Mouse (Mus musculus) gonadal fat pad, adult 2 months (tissue): ENCODE results near the gene Babam2. TPM values are rescaled to one million over a fixed set of nuclear protein-coding genes. Genes with fewer than 3 reads are reported as not detected.

ENCODE experiments used
- DNase-seq: peaks from one replicate; pipeline ENCODE4 v3.0.0-alpha.2; 2012; ENCODE audit warnings: low read depth
- polyA plus RNA-seq: library from polyadenylated mRNA; depleted of rRNA; stranded (reverse); fragments of >200 nt; gene quantifications from 2 replicates; pipeline ENCODE4 v1.2.3, GENCODE M21; 2012

Babam2 gene
- polyA plus RNA-seq, 1 experiment = 49.9 TPM

DNA sequence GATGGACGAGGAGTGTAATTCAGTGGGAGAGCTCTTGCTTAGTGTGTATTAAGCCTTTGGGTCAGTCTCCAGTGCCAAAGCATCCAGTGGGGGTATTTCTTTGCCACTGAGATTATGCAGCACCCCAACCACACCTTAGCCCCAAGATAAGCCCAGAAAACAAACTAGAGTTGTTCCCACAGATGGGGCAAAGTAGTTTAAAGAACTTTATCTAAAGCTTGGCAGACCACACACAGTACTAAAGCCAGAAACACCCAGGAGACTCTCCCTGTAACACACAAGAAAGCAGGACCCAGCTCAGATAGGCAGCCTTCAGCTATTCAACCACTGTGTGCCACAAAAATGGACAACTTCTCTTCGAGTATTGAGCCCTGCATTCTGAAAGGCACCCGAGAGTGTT lies 376.6 kb downstream of the Babam2 start:
- DNase-seq = no peak

DNA sequence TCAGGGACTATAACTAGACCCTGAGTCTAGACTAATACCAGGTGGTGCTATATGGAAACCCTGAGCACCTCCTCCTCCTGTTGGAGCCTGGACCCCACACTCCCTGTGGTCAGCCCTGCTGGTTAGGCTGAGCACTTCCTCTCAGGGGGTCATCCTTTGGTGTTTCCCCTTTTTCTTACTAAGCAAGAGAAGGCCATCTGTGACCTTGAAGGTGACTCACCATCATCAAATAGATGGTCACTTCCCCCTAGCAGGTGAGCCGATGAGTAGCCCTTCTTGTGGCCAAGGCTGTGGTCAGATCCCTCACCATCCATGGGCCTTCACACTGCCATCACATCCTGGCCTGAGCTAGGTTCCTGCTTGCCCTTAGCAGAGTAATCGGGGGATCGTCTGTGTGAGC lies 379.7 kb downstream of the Babam2 start:
- DNase-seq = no peak

DNA sequence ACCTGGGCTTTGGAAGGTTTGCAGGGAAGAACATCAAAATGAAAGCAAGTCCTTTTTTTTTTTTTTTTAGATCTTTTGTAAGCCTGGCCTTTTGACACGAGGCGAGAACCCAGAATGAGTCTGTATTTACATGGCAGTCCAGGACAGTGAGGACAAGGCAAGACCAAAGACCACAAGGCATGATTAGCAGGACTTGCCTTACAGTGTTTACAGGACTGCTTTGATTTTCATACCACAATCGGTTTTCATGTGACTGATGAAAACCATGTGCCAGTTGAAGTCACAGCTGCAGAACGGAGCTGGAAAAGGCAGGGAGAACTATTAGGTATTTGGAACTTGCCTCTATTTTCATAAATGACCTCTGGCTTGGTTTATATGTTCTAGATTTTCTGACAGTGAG lies 381.5 kb downstream of the Babam2 start:
- DNase-seq = no peak

DNA sequence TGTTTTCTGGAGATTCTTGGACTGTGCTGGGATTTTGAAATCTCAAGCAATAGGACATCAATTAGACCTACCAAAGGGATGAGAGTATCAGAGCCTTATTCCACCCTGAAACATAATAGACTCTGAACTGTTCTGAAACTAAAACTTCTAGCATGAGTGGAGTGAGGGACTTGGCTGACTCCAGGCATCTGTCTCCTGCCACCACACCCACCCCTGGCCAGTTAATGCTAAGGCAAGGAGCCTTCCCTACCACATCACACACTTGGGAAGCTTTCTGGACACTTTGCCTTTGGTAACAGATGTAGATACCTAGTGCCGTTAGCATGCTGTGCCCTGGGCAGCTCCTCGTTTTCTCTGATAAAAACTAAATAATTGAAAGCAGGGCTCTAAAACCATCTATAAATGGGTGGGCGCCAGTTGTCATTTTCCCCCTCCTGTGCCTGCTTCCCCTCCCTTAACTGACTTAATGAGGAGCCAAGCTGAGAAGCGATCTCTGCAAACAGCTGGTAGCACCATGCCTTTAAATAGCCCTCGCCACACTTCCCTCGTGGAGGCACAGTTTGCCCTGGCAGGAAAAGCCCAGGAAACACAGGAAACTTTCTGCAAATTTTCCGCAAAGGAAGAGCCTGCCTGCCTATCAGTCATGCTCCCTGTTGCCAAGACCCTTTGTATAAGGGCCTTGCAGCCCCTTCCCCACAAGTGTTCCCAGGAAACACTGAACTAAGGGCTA lies 383.2 kb downstream of the Babam2 start:
- no peak for DNase-seq

DNA sequence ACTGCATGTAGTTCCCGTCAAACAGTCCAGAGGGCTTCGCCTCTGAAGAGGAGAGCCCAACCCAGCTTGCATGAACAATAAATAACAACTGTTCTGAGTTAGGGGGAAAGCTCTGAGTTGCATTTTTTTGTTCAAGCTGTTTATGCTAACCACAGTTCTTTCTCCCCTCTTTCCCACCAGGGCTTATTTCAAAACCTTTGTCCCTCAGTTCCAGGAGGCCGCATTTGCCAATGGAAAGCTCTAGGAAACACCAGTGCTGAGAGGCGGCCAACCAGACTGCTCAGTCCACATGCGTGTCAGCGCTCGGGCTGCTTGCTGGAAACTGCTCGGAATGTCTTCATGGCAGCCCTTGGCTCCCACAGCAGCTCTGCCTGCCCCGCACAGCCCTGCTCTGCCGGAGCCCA lies 386.9 kb downstream of the Babam2 start:
- no peak for DNase-seq

DNA sequence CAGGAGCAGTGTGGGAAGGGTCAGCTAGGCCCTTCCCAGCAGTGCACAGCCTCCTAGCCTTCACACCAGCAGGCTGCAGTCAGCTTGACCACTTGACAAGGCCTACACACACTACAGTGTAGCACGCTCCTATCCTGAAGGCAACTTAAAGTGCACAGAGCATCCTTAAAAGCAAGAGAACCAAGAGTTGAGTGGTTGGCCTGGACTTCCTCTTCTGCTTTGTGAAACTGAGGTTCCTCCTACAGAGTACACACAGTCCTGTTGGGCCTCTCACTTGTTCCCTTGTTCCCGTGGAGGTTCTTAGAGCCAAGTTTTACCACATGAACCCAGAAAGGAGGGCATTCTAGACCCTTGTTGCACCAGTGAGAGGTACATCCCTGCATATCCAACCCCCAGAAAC lies 388.1 kb downstream of the Babam2 start:
- DNase-seq = no peak

DNA sequence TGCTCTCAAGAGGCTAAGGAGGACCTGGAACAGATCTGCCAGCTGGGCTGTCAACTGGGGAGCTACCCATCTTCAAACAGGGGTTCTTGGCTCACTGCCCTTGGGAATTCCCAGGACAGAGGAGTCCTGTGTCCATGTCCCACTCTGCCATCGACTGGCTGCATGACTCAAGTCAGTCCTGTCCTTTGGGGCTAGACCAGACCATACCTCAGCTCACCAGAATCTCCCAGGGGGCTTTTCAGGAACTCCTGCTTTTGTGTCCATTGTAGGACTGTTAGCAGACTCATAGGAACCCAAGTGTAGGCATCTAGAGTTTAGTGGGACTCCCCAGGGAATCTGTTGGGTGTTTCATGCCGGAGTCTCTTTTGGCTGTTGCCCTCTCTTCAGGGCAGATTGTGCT lies 388.5 kb downstream of the Babam2 start:
- DNase-seq = no peak

DNA sequence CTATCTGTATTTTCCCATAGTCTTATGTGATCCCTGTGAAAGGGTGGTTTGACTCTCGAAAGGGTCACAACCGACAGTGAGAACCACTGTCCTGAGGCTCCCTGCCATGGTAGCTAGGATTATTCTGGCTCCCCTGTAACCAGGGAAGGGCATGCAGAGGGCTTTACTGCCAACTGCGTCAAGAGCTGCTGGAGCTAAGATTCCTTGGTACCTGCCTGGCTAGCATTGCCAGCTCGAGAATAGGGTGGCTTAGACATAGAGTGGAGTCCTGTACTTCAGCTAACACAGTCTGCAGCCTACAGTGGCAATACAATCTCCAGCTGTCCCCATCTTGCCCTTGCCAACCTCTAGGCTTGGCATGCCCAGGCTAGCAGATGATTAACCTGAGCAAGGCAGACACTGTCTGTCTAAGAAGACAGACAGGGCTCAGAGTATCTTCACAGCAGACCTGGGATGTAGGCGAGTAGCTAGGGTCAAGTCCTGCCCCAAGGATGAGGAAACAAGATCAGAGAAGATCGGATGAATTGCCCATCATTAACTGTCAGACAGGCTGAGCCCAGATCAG lies 389.1 kb downstream of the Babam2 start:
- DNase-seq = no peak

DNA sequence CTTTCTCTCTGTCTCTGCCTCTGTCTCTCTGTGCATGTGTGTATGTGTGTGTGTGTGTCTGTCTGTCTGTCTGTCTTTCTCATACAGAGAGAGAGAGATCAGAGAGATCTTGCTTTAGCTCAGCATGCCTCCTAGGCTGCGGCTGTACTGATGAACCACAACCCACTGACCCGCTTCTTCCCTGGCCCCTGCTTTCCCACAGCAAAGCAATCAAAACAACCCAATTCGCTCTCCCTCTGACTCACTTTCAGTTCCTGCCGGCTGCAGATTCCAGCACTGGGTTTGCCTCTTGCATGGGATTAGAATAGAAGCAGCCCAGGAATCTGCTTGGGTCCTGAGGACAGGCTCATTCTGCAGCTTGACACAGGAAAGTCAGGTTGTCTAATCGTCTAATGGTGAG lies 392.0 kb downstream of the Babam2 start:
- DNase-seq = no peak

DNA sequence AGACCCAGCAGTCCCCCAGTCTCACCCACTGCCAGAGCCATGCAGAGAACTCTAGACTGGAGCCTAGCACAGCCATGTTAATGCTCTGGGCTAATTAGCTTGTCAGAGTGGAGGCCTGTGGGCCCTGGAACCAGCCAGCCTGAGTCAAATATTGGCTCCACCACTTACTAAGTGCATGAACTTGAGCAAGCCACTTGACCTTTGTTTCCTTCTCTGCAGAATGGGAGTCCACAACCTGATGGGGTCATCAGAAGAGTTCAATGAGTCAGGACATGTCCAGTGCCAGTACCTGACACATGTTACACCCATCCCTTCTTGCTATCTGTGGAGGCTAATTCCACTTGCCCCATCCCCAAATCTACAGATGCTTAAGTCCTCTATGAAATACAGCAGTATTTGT lies 394.8 kb downstream of the Babam2 start:
- no peak for DNase-seq

DNA sequence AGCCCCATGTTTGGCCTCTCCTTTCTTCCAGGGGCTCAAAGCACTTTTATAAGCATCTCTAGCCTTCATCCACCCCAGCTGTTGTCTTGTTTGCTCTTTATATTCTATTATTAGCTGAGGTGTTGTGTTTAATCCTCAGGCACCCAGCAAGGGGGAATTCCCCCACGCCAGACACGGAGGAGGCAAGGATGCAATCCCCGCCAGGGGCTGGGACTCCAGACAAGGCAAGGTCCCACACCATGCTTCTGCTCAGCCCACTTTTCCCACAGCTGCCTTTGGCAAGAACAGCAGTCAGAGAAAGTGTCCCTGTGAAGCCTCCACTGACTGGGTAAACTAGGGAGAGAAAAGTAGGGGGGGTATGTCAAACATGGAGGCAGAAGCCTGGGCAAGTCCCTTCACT lies 401.2 kb downstream of the Babam2 start:
- DNase-seq = no peak

DNA sequence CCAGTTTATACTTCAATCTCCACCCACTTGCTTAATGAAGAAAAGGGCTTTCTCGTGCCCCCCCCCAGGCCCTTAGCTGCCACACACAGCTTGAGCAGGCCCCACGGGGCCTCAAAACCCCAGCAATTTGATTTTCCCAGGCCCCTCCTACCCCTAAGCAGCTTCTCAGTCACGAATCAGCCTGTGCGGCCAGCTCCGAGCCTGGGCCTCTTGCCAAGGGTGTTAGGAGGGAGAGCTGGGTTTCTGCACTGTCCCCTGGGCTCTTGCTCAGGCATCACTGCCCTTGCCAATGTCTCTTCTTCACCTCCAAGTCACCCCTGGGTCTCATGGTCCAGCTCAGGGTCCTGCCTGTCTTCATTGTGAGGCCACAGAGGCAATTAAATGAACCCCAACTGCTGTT lies 405.0 kb downstream of the Babam2 start:
- DNase-seq = no peak

DNA sequence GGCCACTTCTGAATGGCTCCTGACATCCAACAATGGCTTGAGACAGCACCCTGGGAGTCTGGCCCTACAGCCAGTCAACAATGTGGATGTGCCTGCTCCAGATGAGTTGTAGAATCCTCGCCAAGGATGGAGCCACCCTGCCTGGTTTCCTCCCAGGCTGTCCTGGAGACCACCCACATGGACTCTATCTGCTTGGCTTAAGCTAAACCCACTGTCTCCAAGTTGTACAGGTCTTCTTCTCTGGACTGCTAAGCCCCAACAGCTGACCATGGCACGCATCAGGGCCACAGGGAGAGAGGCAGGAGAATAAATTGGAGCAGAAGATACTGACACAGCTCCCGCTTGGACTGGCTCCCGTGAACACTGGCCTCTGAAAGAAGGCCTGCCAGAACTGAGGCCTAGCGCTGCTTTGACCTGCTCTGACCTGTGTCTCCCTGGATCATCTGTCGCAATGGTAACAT lies 405.5 kb downstream of the Babam2 start:
- no peak for DNase-seq

DNA sequence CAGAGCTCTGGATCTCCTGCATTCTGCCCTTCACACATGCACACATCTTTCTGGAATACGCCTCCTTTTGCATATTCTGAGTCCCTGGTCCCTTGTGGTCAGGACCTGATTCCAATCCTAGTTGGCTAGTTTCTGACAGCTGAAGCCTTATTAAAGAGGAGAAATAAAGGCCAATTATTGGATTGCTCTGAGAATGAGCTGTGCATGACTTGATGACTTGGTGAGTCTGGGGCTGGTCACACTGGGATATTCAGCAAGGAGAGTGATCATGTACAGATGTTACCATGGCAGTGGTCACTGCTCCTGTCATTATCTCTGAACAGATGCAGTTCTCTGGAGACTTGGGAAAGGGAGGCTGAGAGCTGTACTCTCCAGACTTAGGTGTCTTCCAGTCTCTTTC lies 406.1 kb downstream of the Babam2 start:
- no peak for DNase-seq

DNA sequence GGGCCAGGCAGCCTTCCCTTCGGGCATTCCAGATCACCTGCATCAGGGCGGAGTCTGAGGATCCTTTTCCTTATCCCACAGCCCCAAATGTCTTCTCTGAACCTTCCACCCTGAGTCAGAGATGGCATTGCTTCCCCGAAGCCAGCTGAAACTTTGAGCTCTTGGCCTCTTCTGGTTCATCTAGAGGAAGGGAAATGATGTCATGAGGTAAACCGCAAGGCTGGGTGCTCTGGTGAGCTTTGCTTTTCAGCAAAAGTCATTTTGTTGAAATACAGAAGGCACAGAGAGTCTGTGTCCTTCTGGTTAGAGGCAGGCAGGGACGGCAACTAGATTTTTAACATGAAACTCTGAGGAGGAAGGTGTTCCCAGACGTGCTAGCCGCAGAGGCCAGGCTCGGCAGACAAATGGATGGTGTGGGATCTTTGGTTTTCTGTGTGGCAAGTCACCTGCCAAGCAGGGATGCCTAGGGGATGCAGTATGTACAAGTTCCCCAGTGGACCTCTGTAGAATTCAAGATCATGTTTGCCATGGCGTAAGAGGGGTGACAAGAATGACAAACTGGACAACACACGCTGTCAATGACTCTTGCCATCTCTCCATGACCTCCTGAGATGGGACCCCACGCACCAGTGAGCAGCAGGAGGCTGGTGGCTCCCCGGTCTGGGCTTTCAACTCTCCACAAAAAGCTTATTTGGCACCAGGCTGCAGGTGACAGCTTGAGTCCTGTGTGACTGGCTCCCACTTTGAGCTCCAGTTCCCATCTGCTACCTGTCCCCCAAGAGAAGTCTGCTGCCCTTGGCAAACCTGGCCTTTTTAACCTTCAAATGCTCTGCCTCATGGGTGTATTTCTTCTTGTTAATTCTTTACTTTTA lies 406.9 kb downstream of the Babam2 start:
- DNase-seq = no peak

DNA sequence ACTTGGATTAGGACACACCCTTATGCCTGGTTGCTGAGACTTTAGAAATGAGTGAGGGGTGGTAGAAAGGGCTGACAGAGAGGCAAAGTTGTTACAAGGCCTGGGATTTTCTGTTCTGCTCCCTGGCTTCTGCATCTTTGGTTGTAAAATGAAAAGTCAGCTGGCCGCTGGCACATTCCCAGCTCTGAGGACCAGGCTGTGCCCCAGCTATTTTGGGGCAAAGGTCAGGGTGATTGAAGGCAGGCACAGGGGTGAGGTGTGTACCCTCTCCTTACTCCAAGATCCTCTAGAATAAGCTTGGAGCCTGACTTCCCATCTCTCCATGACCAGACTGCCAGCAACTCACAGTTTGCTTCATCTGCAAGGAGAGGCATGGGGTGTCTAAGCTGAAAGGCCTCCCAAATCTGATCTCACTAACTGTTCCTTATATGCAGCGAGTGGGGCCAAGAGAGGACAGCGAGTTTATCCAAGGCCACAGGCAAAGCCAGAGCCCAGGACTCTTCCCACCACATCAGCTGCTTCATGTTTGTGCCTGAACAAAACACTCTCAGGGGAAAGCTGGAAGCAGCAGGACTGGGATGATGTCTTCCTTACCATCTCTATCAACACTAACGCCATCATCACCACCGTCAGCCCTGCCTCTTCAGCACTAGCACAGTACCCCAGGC lies 409.1 kb downstream of the Babam2 start:
- no peak for DNase-seq

DNA sequence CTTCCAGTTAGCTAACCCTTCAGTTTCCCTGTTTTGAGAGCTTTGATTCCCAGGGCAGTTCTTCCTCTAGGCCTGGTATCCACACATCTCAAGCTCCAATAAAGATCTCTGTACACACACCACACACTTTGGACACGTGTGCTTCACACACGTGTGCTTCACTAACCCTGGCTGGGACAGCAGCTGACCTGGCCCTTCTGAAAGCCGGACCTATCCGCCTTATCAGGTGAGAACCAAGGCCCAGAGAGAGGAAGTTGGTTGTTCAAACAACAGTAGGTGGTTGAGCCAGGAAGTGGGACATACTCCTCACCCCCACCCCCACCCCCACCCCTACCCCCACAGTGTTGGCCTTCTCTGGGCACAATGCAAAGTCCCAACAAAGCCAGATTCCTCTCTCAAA lies 413.2 kb downstream of the Babam2 start:
- no peak for DNase-seq

DNA sequence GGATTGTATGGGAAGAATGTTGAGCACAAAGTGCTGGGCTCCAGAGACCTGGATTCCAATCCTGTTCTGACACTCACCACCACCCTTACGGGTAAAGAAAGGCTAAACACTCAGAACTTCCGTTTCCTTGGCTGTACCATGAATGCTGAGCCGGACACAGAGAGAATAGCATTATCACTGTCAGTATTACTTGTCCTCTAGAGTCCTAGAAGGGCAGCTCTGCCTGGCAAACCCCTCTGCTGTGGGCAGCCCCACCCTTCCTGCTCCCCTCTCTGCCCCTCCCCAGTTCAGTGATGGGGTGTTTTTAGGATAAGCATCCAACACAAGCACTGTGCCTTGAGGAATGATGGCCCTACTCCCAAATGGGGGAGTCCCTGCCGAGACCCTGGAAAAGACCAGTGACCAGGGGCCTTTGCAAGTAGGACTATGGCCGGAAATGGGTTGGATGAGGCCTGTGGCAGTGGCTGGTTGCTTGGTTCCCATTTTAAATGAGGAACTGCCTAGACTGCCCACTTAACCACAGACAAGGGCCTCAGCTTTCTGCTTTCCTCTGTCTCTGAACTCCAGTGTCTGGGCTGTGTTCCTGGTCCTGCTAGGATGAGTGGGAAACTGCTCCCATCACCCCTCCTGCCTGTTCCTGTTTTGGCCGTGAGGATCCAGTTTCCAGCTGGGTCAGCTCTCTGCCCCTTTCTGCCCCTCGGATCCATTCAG lies 414.9 kb downstream of the Babam2 start:
- DNase-seq = no peak

DNA sequence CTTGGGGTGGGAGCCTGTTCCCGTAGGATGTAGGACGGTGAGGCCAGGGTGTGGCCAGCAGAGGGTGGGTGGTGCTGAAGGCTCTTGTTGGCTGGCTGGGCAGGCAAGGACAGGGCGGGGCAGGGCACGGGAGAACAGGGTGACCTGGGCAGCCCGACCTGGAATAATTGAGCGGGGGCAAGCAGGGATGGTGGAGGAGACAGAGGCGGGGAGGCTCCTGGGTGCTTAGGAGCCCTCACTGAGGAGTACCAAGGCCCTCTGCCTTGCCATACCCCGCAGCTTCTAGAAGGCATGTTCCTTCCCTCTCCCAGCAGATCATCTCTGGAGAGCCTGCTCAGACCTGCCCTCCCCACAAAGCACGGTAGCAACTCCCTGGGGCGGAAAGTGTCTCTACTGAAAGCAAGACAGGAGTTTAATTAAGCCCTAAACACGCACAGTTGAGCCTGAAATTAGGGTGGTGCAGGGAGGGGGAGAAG lies 423.5 kb downstream of the Babam2 start:
- DNase-seq = no peak

DNA sequence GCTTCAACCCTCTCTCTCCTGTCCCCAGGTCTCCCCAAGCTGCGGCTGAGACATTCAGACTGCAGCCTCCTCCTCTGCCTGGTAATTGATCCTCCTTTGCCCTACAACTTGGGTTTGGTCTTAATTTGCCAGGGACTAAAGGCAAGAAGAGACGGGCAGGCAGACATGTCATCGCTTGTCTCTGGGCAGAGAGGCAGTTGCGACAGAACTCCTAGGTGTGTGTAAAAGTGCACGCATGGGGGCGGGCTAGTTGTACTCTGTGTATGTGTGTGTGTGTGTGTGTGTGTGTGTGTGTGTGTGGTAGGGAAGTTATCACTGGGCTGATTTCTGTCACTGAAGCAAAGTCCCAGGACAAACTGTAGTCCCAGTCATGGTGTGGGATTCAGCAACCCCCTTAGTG lies 424.5 kb downstream of the Babam2 start:
- no peak for DNase-seq

DNA sequence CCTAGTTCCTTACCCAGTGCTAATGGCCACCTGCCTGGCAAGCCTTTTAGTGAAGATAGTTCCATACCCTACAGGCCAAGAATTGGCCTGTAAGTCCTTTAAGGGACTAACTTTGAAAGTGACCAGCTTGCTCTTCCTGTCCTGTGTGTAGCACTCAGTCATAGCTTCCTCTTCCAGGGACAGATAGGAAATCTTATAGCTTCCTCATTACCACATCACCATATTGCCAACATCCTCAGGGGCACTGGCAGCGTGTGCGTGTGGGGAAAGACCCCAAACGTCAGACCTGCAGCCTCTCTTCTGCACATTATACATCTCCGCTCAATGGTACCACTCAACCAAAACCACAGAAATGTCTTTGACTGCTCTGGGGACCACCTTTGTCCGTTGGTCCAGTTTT lies 424.9 kb downstream of the Babam2 start:
- no peak for DNase-seq

DNA sequence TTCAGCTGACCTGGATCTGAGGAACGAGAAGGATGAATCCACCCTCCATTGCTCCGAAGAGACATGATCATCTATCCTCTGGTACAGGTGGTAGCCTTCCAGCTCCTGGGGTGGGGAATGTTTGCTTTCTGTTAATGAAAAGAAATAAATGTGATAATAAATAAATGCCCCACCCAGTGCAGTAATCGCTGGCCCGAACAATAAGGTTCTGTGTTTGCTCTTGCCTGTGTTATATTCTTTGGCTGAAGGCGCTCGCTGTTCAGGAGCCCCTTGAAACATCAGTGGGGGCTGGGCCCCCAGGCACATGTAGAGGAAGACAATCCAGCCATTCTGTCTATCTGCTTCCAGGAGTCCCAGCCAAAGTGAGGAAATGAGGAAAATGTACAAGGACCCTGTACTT lies 427.5 kb downstream of the Babam2 start:
- DNase-seq = no peak
